Mouse (Mus musculus) cortical plate, adult 2 months (tissue): ENCODE results near the gene Agfg2. TPM values are rescaled to one million over a fixed set of nuclear protein-coding genes. Genes with fewer than 3 reads are reported as not detected.

Experiments
- H3K27ac ChIP-seq: fragments of 200-500 bp; 2 replicates; pipeline ENCODE4 v1.5.1; 2012; ENCODE audit warnings: low read length, control low read depth, inconsistent platforms; ENCODE audit not compliant: insufficient read depth
- H3K4me1 ChIP-seq: fragments of 200-500 bp; 2 replicates; pipeline ENCODE4 v1.6.1; 2011; ENCODE audit warnings: low read length; ENCODE audit not compliant: control insufficient read depth, insufficient read depth
- H3K4me3 ChIP-seq: fragments of 200-500 bp; 2 replicates; pipeline ENCODE4 v1.5.1; 2011; ENCODE audit warnings: mild to moderate bottlenecking, low read length, control low read depth; ENCODE audit not compliant: insufficient read depth
- CTCF ChIP-seq: fragments of 200-500 bp; IDR thresholded peaks from 2 replicates; pipeline ENCODE4 v1.5.1; 2011; ENCODE audit warnings: mild to moderate bottlenecking, control low read depth, low read length; ENCODE audit not compliant: insufficient read depth; ENCODE audit errors: extremely low read depth
- POLR2A ChIP-seq: fragments of 200-500 bp; IDR thresholded peaks from 2 replicates; pipeline ENCODE4 v1.6.1; 2011; ENCODE audit warnings: mild to moderate bottlenecking, low read length, control low read depth; ENCODE audit not compliant: insufficient read depth; ENCODE audit errors: extremely low read depth
- polyA plus RNA-seq: library from polyadenylated mRNA; depleted of rRNA; stranded (reverse); fragments of >200 nt; gene quantifications from 2 replicates; pipeline ENCODE4 v1.2.3, GENCODE M21; 2012

The Agfg2 gene
- polyA plus RNA-seq, 1 experiment, result 35.7 TPM

GRCm38 (mm10) chr5:137706913-137707633, 22.5 kb upstream of the Agfg2 start:
- no peak overlapping the region for H3K27ac ChIP-seq
- no peaks in the 10 kb centered on the region for H3K4me1 ChIP-seq
- no peak for TF ChIP-seq CTCF
- TF ChIP-seq POLR2A, result no peak
- H3K4me3 ChIP-seq, result no peak overlapping the region

GRCm38 (mm10) chr5:137705242-137705641, 20.7 kb upstream of the Agfg2 start:
- Histone ChIP-seq H3K27ac (no peak overlapping the region), H3K4me1 (no peaks in the 10 kb centered on the region), H3K4me3 (no peak overlapping the region)
- TF ChIP-seq POLR2A, result no peak
- TF ChIP-seq CTCF, result no peak

- no peak for TF ChIP-seq CTCF
- no peak for TF ChIP-seq POLR2A
- no peak overlapping the region for H3K4me3 ChIP-seq
- H3K27ac ChIP-seq, result no peak overlapping the region
- H3K4me1 ChIP-seq, result no peaks in the 10 kb centered on the region
Observed at GRCm38 (mm10) chr5:137699850-137700249, 15.3 kb upstream of the Agfg2 start.

- no peak overlapping the region for H3K27ac ChIP-seq
- TF ChIP-seq CTCF (no peak), POLR2A (no peak)
Observed at GRCm38 (mm10) chr5:137699080-137699479, 14.6 kb upstream of the Agfg2 start.

GRCm38 (mm10) chr5:137695930-137696329, 11.4 kb upstream of the Agfg2 start:
- H3K4me1 ChIP-seq, result no peaks in the 10 kb centered on the region
- H3K4me3 ChIP-seq, result no peak overlapping the region
- no peak overlapping the region for H3K27ac ChIP-seq
- TF ChIP-seq CTCF (no peak), POLR2A (no peak)

More at GRCm38 (mm10) chr5:137699080-137699479, 14.6 kb upstream of the Agfg2 start:
- Histone ChIP-seq H3K4me1 (no peaks in the 10 kb centered on the region), H3K4me3 (no peak overlapping the region)

GRCm38 (mm10) chr5:137694796-137695195, 10.3 kb upstream of the Agfg2 start:
- Histone ChIP-seq H3K4me1 (no peaks in the 10 kb centered on the region), H3K27ac (no peak overlapping the region), H3K4me3 (no peak overlapping the region)
- TF ChIP-seq POLR2A, result no peak
- no peak for TF ChIP-seq CTCF

- H3K4me1 ChIP-seq, result no peaks in the 10 kb centered on the region
- H3K27ac ChIP-seq, result no peak overlapping the region
- no peak for TF ChIP-seq CTCF
- no peak for TF ChIP-seq POLR2A
- H3K4me3 ChIP-seq, result no peak overlapping the region
Observed at GRCm38 (mm10) chr5:137691881-137692280, 7.4 kb upstream of the Agfg2 start.

- TF ChIP-seq CTCF, result no peak
- no peak for TF ChIP-seq POLR2A
- H3K4me1 ChIP-seq, result no peaks in the 10 kb centered on the region
- no peak overlapping the region for H3K4me3 ChIP-seq
- H3K27ac ChIP-seq, result no peak overlapping the region
Observed at GRCm38 (mm10) chr5:137690531-137690930, 6.0 kb upstream of the Agfg2 start.

GRCm38 (mm10) chr5:137689974-137690373, 5.4 kb upstream of the Agfg2 start:
- Histone ChIP-seq H3K4me3 (no peak overlapping the region), H3K27ac (no peak overlapping the region), H3K4me1 (no peaks in the 10 kb centered on the region)
- TF ChIP-seq POLR2A (no peak), CTCF (no peak)

- Histone ChIP-seq H3K27ac (no peak overlapping the region), H3K4me3 (no peak overlapping the region), H3K4me1 (peaks cover 4% of the 10 kb centered on the region)
- TF ChIP-seq CTCF, result no peak
- no peak for TF ChIP-seq POLR2A
Observed at GRCm38 (mm10) chr5:137686127-137686790, 1.7 kb upstream of the Agfg2 start.
